Mouse (Mus musculus) CH12.LX (cell line): ENCODE results near the gene Ext2. TPM values are rescaled to one million over a fixed set of nuclear protein-coding genes. Genes with fewer than 3 reads are reported as not detected.

Experiments
- DNase-seq: peaks from one replicate; pipeline ENCODE4 v3.0.0-alpha.2; 2013; ENCODE audit errors: extremely low read depth
- H3K27ac ChIP-seq: 2 replicates; pipeline ENCODE4 v1.5.1; 2012; ENCODE audit warnings: low read depth, mild to moderate bottlenecking, control low read depth, moderate library complexity; ENCODE audit not compliant: insufficient read depth
- H3K27me3 ChIP-seq: replicated peaks from 2 replicates; pipeline ENCODE3; 2012; ENCODE audit warnings: inconsistent platforms
- H3K36me3 ChIP-seq, 2 experiments: replicated peaks in 1 of 2; 2 replicates each; pipeline versions ENCODE3 to v1.6.1; 2012; ENCODE audit warnings: inconsistent platforms in 1 of 2, low read length in 1 of 2, mild to moderate bottlenecking in 1 of 2, mixed read lengths in 1 of 2, moderate library complexity in 1 of 2; ENCODE audit not compliant: control insufficient read depth in 1 of 2, insufficient read depth in 1 of 2
- H3K4me1 ChIP-seq, 2 experiments: 2 replicates each; pipeline ENCODE4 v1.6.1; 2012; ENCODE audit warnings: inconsistent platforms in 1 of 2, moderate library complexity in 1 of 2; ENCODE audit not compliant: insufficient read depth in 2 of 2, control insufficient read depth in 1 of 2
- H3K4me2 ChIP-seq: 2 replicates; pipeline ENCODE4 v1.6.1; 2012; ENCODE audit warnings: low read depth, mild to moderate bottlenecking, control low read depth; ENCODE audit not compliant: poor library complexity, insufficient read depth, severe bottlenecking
- H3K4me3 ChIP-seq, 3 experiments: fragments of 150-350 bp in 1 of 3; sonication (generic) in 1 of 3; replicated peaks in 1 of 3; 2 replicates each; pipeline versions ENCODE3 to v1.5.1; 2011 to 2012; ENCODE audit warnings: low read depth in 2 of 3, low read length in 2 of 3, mild to moderate bottlenecking in 2 of 3, moderate library complexity in 2 of 3, control low read depth in 1 of 3, improper control_type of control experiment in 1 of 3, inconsistent platforms in 1 of 3, mixed read lengths in 1 of 3; ENCODE audit not compliant: poor library complexity in 1 of 3
- H3K79me2 ChIP-seq: replicated peaks from 2 replicates; pipeline ENCODE4 v1.6.1; 2012; ENCODE audit warnings: mild to moderate bottlenecking, moderate library complexity; ENCODE audit not compliant: control insufficient read depth, poor library complexity, insufficient read depth, severe bottlenecking; ENCODE audit errors: extremely low read depth
- H3K9ac ChIP-seq: 2 replicates; pipeline ENCODE4 v1.6.1; 2012; ENCODE audit warnings: low read depth, mild to moderate bottlenecking, control low read depth, moderate library complexity; ENCODE audit not compliant: insufficient read depth
- H3K9me3 ChIP-seq: replicated peaks from 2 replicates; pipeline ENCODE3; 2012; ENCODE audit warnings: low read length, inconsistent platforms, mixed read lengths
- CHD2 ChIP-seq: IDR thresholded peaks from 2 replicates; pipeline ENCODE4 v1.6.1; 2011; ENCODE audit warnings: low read length, improper control_type of control experiment
- CTCF ChIP-seq, 2 experiments: IDR thresholded peaks in 1 of 2; conservative IDR thresholded peaks in 1 of 2; 2 replicates each; pipeline ENCODE4 v1.5.1; 2011 to 2012; ENCODE audit warnings: low read depth in 2 of 2, low read length in 2 of 2, improper control_type of control experiment in 1 of 2, inconsistent platforms in 1 of 2, mild to moderate bottlenecking in 1 of 2, moderate library complexity in 1 of 2
- ELF1 ChIP-seq: IDR thresholded peaks from 2 replicates; pipeline ENCODE4 v1.6.1; 2014; ENCODE audit warnings: low read depth, mild to moderate bottlenecking, inconsistent platforms, low read length, improper control_type of control experiment
- EP300 ChIP-seq: IDR thresholded peaks from 2 replicates; pipeline ENCODE4 v1.6.1; 2011; ENCODE audit warnings: low read length, improper control_type of control experiment
- ETS1 ChIP-seq: conservative IDR thresholded peaks from 2 replicates; pipeline ENCODE4 v1.6.1; 2012; ENCODE audit warnings: low read depth, mild to moderate bottlenecking, inconsistent platforms, low read length, improper control_type of control experiment, moderate library complexity
- GABPA ChIP-seq: IDR thresholded peaks from 2 replicates; pipeline ENCODE4 v1.6.1; 2012; ENCODE audit warnings: low read depth, low read length, improper control_type of control experiment, inconsistent platforms; ENCODE audit not compliant: insufficient replicate concordance
- IRF4 ChIP-seq: IDR thresholded peaks from 2 replicates; pipeline ENCODE4 v1.6.1; 2014; ENCODE audit warnings: low read depth, mild to moderate bottlenecking, inconsistent platforms, low read length, improper control_type of control experiment
- JUN ChIP-seq: IDR thresholded peaks from 2 replicates; pipeline ENCODE4 v1.6.1; 2011; ENCODE audit warnings: low read depth, mild to moderate bottlenecking, low read length, improper control_type of control experiment, moderate library complexity; ENCODE audit not compliant: insufficient read depth
- JUND ChIP-seq: conservative IDR thresholded peaks from 2 replicates; pipeline ENCODE4 v1.6.1; 2011; ENCODE audit warnings: low read depth, low read length, improper control_type of control experiment
- MAX ChIP-seq: IDR thresholded peaks from 2 replicates; pipeline ENCODE4 v1.6.1; 2011; ENCODE audit warnings: low read length, improper control_type of control experiment
- MXI1 ChIP-seq: IDR thresholded peaks from 2 replicates; pipeline ENCODE4 v1.6.1; 2011; ENCODE audit warnings: mild to moderate bottlenecking, low read depth, low read length, improper control_type of control experiment
- MYC ChIP-seq: IDR thresholded peaks from 2 replicates; pipeline ENCODE4 v1.6.1; 2011; ENCODE audit warnings: low read depth, mild to moderate bottlenecking, improper control_type of control experiment, low read length
- POLR2A ChIP-seq: IDR thresholded peaks from 2 replicates; pipeline ENCODE4 v1.6.1; 2011; ENCODE audit warnings: low read depth, mild to moderate bottlenecking, improper control_type of control experiment, low read length
- RAD21 ChIP-seq: IDR thresholded peaks from 2 replicates; pipeline ENCODE4 v1.6.1; 2011; ENCODE audit warnings: low read depth, mild to moderate bottlenecking, low read length, improper control_type of control experiment, moderate library complexity
- TCF12 ChIP-seq: IDR thresholded peaks from 2 replicates; pipeline ENCODE4 v1.6.1; 2014; ENCODE audit warnings: low read depth, mild to moderate bottlenecking, inconsistent platforms, low read length, improper control_type of control experiment
- UBTF ChIP-seq: IDR thresholded peaks from 2 replicates; pipeline ENCODE4 v1.6.1; 2012; ENCODE audit warnings: low read depth, mild to moderate bottlenecking, inconsistent platforms, low read length, improper control_type of control experiment, moderate library complexity
- USF1 ChIP-seq: IDR thresholded peaks from 2 replicates; pipeline ENCODE4 v1.6.1; 2014; ENCODE audit warnings: low read depth, mild to moderate bottlenecking, inconsistent platforms, low read length, improper control_type of control experiment
- dilution Hi-C: fragments of 300-500 bp; cut with MboI; formaldehyde crosslinking; loops from 2 replicates; pipeline ENCODE4 v1.14.3; 2020; ENCODE audit warnings: low sequenced_read_pairs; ENCODE audit not compliant: extremely low pct_unique_long_range_greater_than_20kb, extremely low pct_ligation_motif_present
- in situ Hi-C: fragments of 300-500 bp; cut with MboI; formaldehyde crosslinking; loops from 3 replicates; pipeline ENCODE4 v1.14.3; 2019; ENCODE audit warnings: low sequenced_read_pairs, low pct_ligation_motif_present, low pct_unique_long_range_greater_than_20kb, mixed read lengths
- polyA plus RNA-seq: library from polyadenylated mRNA; unstranded; fragments of >175 nt; gene quantifications from 2 replicates; pipeline ENCODE4 v1.2.1, GENCODE M21; 2012; ENCODE audit warnings: low read depth; ENCODE audit not compliant: insufficient read length
- total RNA-seq, 2 experiments: library from RNA; depleted of rRNA; stranded (reverse); fragments of 300-350 nt in 1 of 2; fragments of >200 nt in 1 of 2; gene quantifications; 2 replicates each; pipeline ENCODE4 v1.2.3; 2012 to 2014

Gene Ext2
- total and polyA plus RNA-seq, 3 experiments = 20.2 to 33.1 (median 26.9) TPM

DNA sequence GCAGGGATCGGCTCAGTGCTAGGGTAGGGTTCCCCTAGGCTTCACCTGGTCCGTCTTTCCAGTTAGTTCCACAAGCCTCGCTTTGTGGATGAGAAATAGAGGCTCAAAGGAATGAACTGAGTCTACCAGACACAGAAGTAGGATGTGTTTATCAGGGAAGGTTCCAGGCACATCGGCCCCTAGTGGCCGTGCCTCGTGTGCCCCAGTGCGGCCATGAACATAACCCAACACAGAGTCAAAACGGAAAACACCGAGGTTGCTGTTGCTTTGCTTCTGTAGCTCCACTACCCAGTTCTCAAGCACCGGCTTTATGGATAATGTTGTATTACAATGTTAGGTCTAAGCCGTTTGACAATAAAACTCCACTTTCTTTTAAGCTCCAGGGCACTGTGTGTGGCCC lies 46.2 kb upstream of the Ext2 start:
- peaks cover 7 to 10% of the 10 kb centered on the region in 2 experiments; a peak in 3 of 4 replicates for H3K4me1 ChIP-seq
- H3K9me3 ChIP-seq = no peaks in the 10 kb centered on the region
- peaks cover 6% of the 10 kb centered on the region for H3K27me3 ChIP-seq
- H3K4me2 ChIP-seq = no peak overlapping the region
- in situ Hi-C loops = loop anchor here (25.0 kb wide), 1 partner anchor 419 kb away; no protein-coding TSS in a partner anchor
- no peak overlapping the region for H3K4me3 ChIP-seq
- dilution Hi-C loops = no loop called here
- no peak for DNase-seq
- no peak overlapping the region for H3K9ac ChIP-seq
- no peak overlapping the region for H3K27ac ChIP-seq
- H3K79me2 ChIP-seq = no peaks in the 10 kb centered on the region
- TF ChIP-seq CHD2 (no peak), POLR2A (no peak), MAX (no peak), CTCF (conservative IDR thresholded peaks at IDR 0.05 in 1 of 2, IDR thresholded peaks at IDR 0.05 in 1 of 2; ENCODE audit: low read depth in 2 of 2, low read length in 2 of 2) (peak; percentile 10; a peak in 1 of 4 replicates)
- no peaks in the 10 kb centered on the region for H3K36me3 ChIP-seq

DNA sequence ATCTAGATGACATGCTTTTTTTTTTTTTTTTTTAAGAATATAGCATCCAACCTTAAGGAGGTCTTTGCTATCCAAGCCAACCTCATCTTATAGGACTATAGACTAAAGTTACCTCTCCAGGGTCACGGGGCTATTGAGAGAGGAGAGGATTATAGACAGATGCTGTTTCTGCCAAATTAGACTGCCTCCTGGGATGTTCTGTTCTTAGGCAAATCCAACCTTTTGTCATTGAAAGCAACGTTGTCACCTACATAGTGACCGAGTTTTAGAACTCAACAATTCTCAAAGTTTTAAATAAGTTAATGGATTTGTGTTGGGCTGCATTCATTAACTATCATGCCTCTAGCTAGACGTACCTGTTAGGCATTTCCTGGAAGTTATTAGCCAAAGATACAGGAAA lies 40.9 kb upstream of the Ext2 start:
- no peak for TF ChIP-seq MYC
- TF ChIP-seq EP300 = no peak
- TF ChIP-seq IRF4 = no peak
- TF ChIP-seq ETS1 = no peak
- no peak for TF ChIP-seq POLR2A
- TF ChIP-seq JUND = no peak
- TF ChIP-seq ELF1 = no peak
- no peak for TF ChIP-seq JUN
- no peak for TF ChIP-seq CTCF (conservative IDR thresholded peaks at IDR 0.05 in 1 of 2, IDR thresholded peaks at IDR 0.05 in 1 of 2; ENCODE audit: low read depth in 2 of 2, low read length in 2 of 2)
- no peak for TF ChIP-seq RAD21
- no peak for TF ChIP-seq UBTF
- no peak for TF ChIP-seq GABPA
- no peak for TF ChIP-seq MAX
- TF ChIP-seq USF1 = no peak
- no peak for TF ChIP-seq TCF12
- no peak for TF ChIP-seq MXI1
- no peak for TF ChIP-seq CHD2
- H3K36me3 ChIP-seq = no peaks in the 10 kb centered on the region
- H3K79me2 ChIP-seq = no peaks in the 10 kb centered on the region
- H3K9ac ChIP-seq = no peak overlapping the region
- dilution Hi-C loops = no loop called here
- no peaks in the 10 kb centered on the region for H3K9me3 ChIP-seq
- DNase-seq = no peak
- no peak overlapping the region for H3K4me2 ChIP-seq
- H3K4me3 ChIP-seq = no peak overlapping the region
- H3K4me1 ChIP-seq = peaks cover 1 to 12% of the 10 kb centered on the region in 2 experiments; a peak in 3 of 4 replicates
- no peak overlapping the region for H3K27ac ChIP-seq
- H3K27me3 ChIP-seq = peaks cover 3% of the 10 kb centered on the region
- in situ Hi-C loops = loop anchor here (25.0 kb wide), 1 partner anchor 424 kb away; no protein-coding TSS in a partner anchor
